Mouse (Mus musculus) gastrocnemius, adult 8-10 months (tissue): ENCODE data around the gene Igdcc3. TPM values are rescaled to one million over a fixed set of nuclear protein-coding genes. Genes with fewer than 3 reads are reported as not detected.

ENCODE experiments used
- DNase-seq, 2 experiments: peaks; one replicate each; pipeline ENCODE4 v3.0.0; 2022; ENCODE audit warnings: low spot score in 2 of 2
- total RNA-seq, 4 experiments: library from RNA; stranded (reverse); gene quantifications; 2 replicates each; pipeline ENCODE4 v1.2.4; 2022

Gene Igdcc3
- total RNA-seq, 4 experiments from 2014 or later = 0.10 to 0.17 (median 0.12) TPM

- DNase-seq = no peak
Observed at GRCm38 (mm10) chr9:65135126-65135525, 5.9 kb upstream of the Igdcc3 start.

GRCm38 (mm10) chr9:65140491-65140890 is 498 bp upstream of the Igdcc3 start:
- DNase-seq = no peak

- DNase-seq = no peak
Observed at GRCm38 (mm10) chr9:65141306-65141975, 452 bp downstream of the Igdcc3 start.

GRCm38 (mm10) chr9:65141976-65142318 is 958 bp downstream of the Igdcc3 start:
- DNase-seq = no peak

- no peak for DNase-seq
Observed at GRCm38 (mm10) chr9:65142399-65142798, 1.4 kb downstream of the Igdcc3 start.

- no peak for DNase-seq
Observed at GRCm38 (mm10) chr9:65146001-65146400, 5.0 kb downstream of the Igdcc3 start.

GRCm38 (mm10) chr9:65148507-65148906 is 7.5 kb downstream of the Igdcc3 start:
- DNase-seq = no peak

- DNase-seq = no peak
Observed at GRCm38 (mm10) chr9:65152711-65153330, 11.8 kb downstream of the Igdcc3 start.

- no peak for DNase-seq
Observed at GRCm38 (mm10) chr9:65153331-65153711, 12.3 kb downstream of the Igdcc3 start.

GRCm38 (mm10) chr9:65154692-65155455 is 13.9 kb downstream of the Igdcc3 start:
- no peak for DNase-seq

GRCm38 (mm10) chr9:65156604-65157003 is 15.6 kb downstream of the Igdcc3 start:
- DNase-seq = no peak

- no peak for DNase-seq
Observed at GRCm38 (mm10) chr9:65157631-65158030, 16.6 kb downstream of the Igdcc3 start.

- no peak for DNase-seq
Observed at GRCm38 (mm10) chr9:65161188-65161587, 20.2 kb downstream of the Igdcc3 start.

- no peak for DNase-seq
Observed at GRCm38 (mm10) chr9:65161881-65162280, 20.9 kb downstream of the Igdcc3 start.

- DNase-seq = no peak
Observed at GRCm38 (mm10) chr9:65162711-65163639, 22.0 kb downstream of the Igdcc3 start.

- DNase-seq = no peak
Observed at GRCm38 (mm10) chr9:65164870-65165269, 23.9 kb downstream of the Igdcc3 start.

- no peak for DNase-seq
Observed at GRCm38 (mm10) chr9:65166386-65166785, 25.4 kb downstream of the Igdcc3 start.

GRCm38 (mm10) chr9:65168534-65168933 is 27.5 kb downstream of the Igdcc3 start:
- no peak for DNase-seq

- DNase-seq = no peak
Observed at GRCm38 (mm10) chr9:65168952-65169351, 28.0 kb downstream of the Igdcc3 start.

GRCm38 (mm10) chr9:65172654-65173053 is 31.7 kb downstream of the Igdcc3 start:
- DNase-seq = no peak

- no peak for DNase-seq
Observed at GRCm38 (mm10) chr9:65175234-65175938, 34.4 kb downstream of the Igdcc3 start.
